Mouse (Mus musculus): Measurements from ENCODE around the gene Sbk1. TPM values are rescaled to one million over a fixed set of nuclear protein-coding genes. Genes with fewer than 3 reads are reported as not detected.
A peak's percentile ranks its signal among the peaks of the same experiment; 100 is the strongest.

Sbk1 gene
- polyA plus RNA-seq, 1 experiment from 2014 or later = 16.8 TPM

- Histone ChIP-seq H3K4me3 (ENCODE audit: control insufficient read depth in 1 of 2, insufficient read depth in 1 of 2, low read depth in 1 of 2, low read length in 2 of 2) (no peak overlapping the region), H3K9ac (ENCODE audit: low read length) (no peak overlapping the region), H3K27ac (replicated peaks in 1 of 2; ENCODE audit: control insufficient read depth in 1 of 2, insufficient read depth in 1 of 2, low read depth in 2 of 2, low read length in 2 of 2) (no peak overlapping the region), H3K9me3 (ENCODE audit: control insufficient read depth, low read length) (no peaks in the 10 kb centered on the region), H3K36me3 (ENCODE audit: control insufficient read depth, insufficient read depth, low read length) (peaks cover 25% of the 10 kb centered on the region), H3K4me2 (ENCODE audit: low read length) (no peak overlapping the region), H3K27me3 (ENCODE audit: control insufficient read depth, insufficient read depth, low read length) (no peaks in the 10 kb centered on the region), H3K4me1 (ENCODE audit: control insufficient read depth in 2 of 2, insufficient read depth in 2 of 2, low read length in 2 of 2) (peaks cover 17 to 27% of the 10 kb centered on the region in 2 experiments)
- no peak for ATAC-seq (ENCODE audit: insufficient number of reproducible peaks, insufficient read depth, low FRiP score, low read depth)
- WGBS = 61% methylated on average over 2 of the region's 2 CpGs
These were observed 15.7 kb downstream of the Sbk1 start for GRCm38 (mm10) chr7:126288104-126288497.

- Histone ChIP-seq H3K36me3 (ENCODE audit: control insufficient read depth, insufficient read depth, low read length) (peaks cover 30% of the 10 kb centered on the region), H3K27me3 (ENCODE audit: control insufficient read depth, insufficient read depth, low read length) (no peaks in the 10 kb centered on the region), H3K4me3 (ENCODE audit: control insufficient read depth in 1 of 2, insufficient read depth in 1 of 2, low read depth in 1 of 2, low read length in 2 of 2) (no peak overlapping the region), H3K9me3 (ENCODE audit: control insufficient read depth, low read length) (no peaks in the 10 kb centered on the region), H3K27ac (replicated peaks in 1 of 2; ENCODE audit: control insufficient read depth in 1 of 2, insufficient read depth in 1 of 2, low read depth in 2 of 2, low read length in 2 of 2) (no peak overlapping the region), H3K4me1 (ENCODE audit: control insufficient read depth in 2 of 2, insufficient read depth in 2 of 2, low read length in 2 of 2) (peaks cover 17 to 27% of the 10 kb centered on the region in 2 experiments), H3K4me2 (ENCODE audit: low read length) (no peak overlapping the region), H3K9ac (ENCODE audit: low read length) (no peak overlapping the region)
- 80% methylated on average over 13 of the region's 13 CpGs for WGBS
- no peak for ATAC-seq (ENCODE audit: insufficient number of reproducible peaks, insufficient read depth, low FRiP score, low read depth)
These were observed 16.2 kb downstream of the Sbk1 start for GRCm38 (mm10) chr7:126288571-126289091.

- Histone ChIP-seq H3K27me3 (ENCODE audit: control insufficient read depth, insufficient read depth, low read length) (no peaks in the 10 kb centered on the region), H3K36me3 (ENCODE audit: control insufficient read depth, insufficient read depth, low read length) (peaks cover 36% of the 10 kb centered on the region), H3K4me1 (ENCODE audit: control insufficient read depth in 2 of 2, insufficient read depth in 2 of 2, low read length in 2 of 2) (peaks cover 16 to 21% of the 10 kb centered on the region in 2 experiments), H3K9me3 (ENCODE audit: control insufficient read depth, low read length) (no peaks in the 10 kb centered on the region), H3K27ac (replicated peaks in 1 of 2; ENCODE audit: control insufficient read depth in 1 of 2, insufficient read depth in 1 of 2, low read depth in 2 of 2, low read length in 2 of 2) (no peak overlapping the region), H3K4me3 (ENCODE audit: control insufficient read depth in 1 of 2, insufficient read depth in 1 of 2, low read depth in 1 of 2, low read length in 2 of 2) (no peak overlapping the region), H3K4me2 (ENCODE audit: low read length) (no peak overlapping the region), H3K9ac (ENCODE audit: low read length) (no peak overlapping the region)
- 76% methylated on average over 7 of the region's 7 CpGs for WGBS
- ATAC-seq (ENCODE audit: insufficient number of reproducible peaks, insufficient read depth, low FRiP score, low read depth) = no peak
These were observed 17.0 kb downstream of the Sbk1 start for GRCm38 (mm10) chr7:126289371-126289770.

GRCm38 (mm10) chr7:126289956-126290355 is 17.5 kb downstream of the Sbk1 start:
- Histone ChIP-seq H3K4me2 (ENCODE audit: low read length) (no peak overlapping the region), H3K36me3 (ENCODE audit: control insufficient read depth, insufficient read depth, low read length) (peaks cover 36% of the 10 kb centered on the region), H3K27me3 (ENCODE audit: control insufficient read depth, insufficient read depth, low read length) (no peaks in the 10 kb centered on the region), H3K9ac (ENCODE audit: low read length) (no peak overlapping the region), H3K9me3 (ENCODE audit: control insufficient read depth, low read length) (no peaks in the 10 kb centered on the region), H3K4me3 (ENCODE audit: control insufficient read depth in 1 of 2, insufficient read depth in 1 of 2, low read depth in 1 of 2, low read length in 2 of 2) (no peak overlapping the region), H3K4me1 (ENCODE audit: control insufficient read depth in 2 of 2, insufficient read depth in 2 of 2, low read length in 2 of 2) (peaks cover 12 to 15% of the 10 kb centered on the region in 2 experiments), H3K27ac (replicated peaks in 1 of 2; ENCODE audit: control insufficient read depth in 1 of 2, insufficient read depth in 1 of 2, low read depth in 2 of 2, low read length in 2 of 2) (no peak overlapping the region)
- ATAC-seq (ENCODE audit: insufficient number of reproducible peaks, insufficient read depth, low FRiP score, low read depth) = no peak
- WGBS = 88% methylated on average over 7 of the region's 7 CpGs

GRCm38 (mm10) chr7:126291681-126292545 is 19.5 kb downstream of the Sbk1 start:
- H3K9me3 ChIP-seq (ENCODE audit: control insufficient read depth, low read length) = no peaks in the 10 kb centered on the region
- H3K4me3 ChIP-seq (ENCODE audit: control insufficient read depth in 1 of 2, insufficient read depth in 1 of 2, low read depth in 1 of 2, low read length in 2 of 2) = no peak overlapping the region
- no peaks in the 10 kb centered on the region for H3K27me3 ChIP-seq (ENCODE audit: control insufficient read depth, insufficient read depth, low read length)
- no peak for ATAC-seq (ENCODE audit: insufficient number of reproducible peaks, insufficient read depth, low FRiP score, low read depth)
- whole genome bisulfite sequencing = 66% methylated on average over 72 of the region's 72 CpGs
- peaks cover 7 to 9% of the 10 kb centered on the region in 2 experiments; a peak in 3 of 4 replicates for H3K4me1 ChIP-seq (ENCODE audit: control insufficient read depth in 2 of 2, insufficient read depth in 2 of 2, low read length in 2 of 2)
- no peak overlapping the region for H3K27ac ChIP-seq (replicated peaks in 1 of 2; ENCODE audit: control insufficient read depth in 1 of 2, insufficient read depth in 1 of 2, low read depth in 2 of 2, low read length in 2 of 2)
- H3K4me2 ChIP-seq (ENCODE audit: low read length) = peak overlapping the region; percentile 50
- no peak overlapping the region for H3K9ac ChIP-seq (ENCODE audit: low read length)
- H3K36me3 ChIP-seq (ENCODE audit: control insufficient read depth, insufficient read depth, low read length) = peaks cover 36% of the 10 kb centered on the region

- H3K9ac ChIP-seq (ENCODE audit: low read length) = no peak overlapping the region
- 78% methylated on average over 4 of the region's 4 CpGs for WGBS
- no peaks in the 10 kb centered on the region for H3K27me3 ChIP-seq (ENCODE audit: control insufficient read depth, insufficient read depth, low read length)
- peaks cover 4% of the 10 kb centered on the region in 2 experiments; a peak in 2 of 4 replicates for H3K4me1 ChIP-seq (ENCODE audit: control insufficient read depth in 2 of 2, insufficient read depth in 2 of 2, low read length in 2 of 2)
- no peak overlapping the region for H3K27ac ChIP-seq (replicated peaks in 1 of 2; ENCODE audit: control insufficient read depth in 1 of 2, insufficient read depth in 1 of 2, low read depth in 2 of 2, low read length in 2 of 2)
- H3K4me2 ChIP-seq (ENCODE audit: low read length) = no peak overlapping the region
- no peak for ATAC-seq (ENCODE audit: insufficient number of reproducible peaks, insufficient read depth, low FRiP score, low read depth)
- H3K4me3 ChIP-seq (ENCODE audit: control insufficient read depth in 1 of 2, insufficient read depth in 1 of 2, low read depth in 1 of 2, low read length in 2 of 2) = no peak overlapping the region
- no peaks in the 10 kb centered on the region for H3K9me3 ChIP-seq (ENCODE audit: control insufficient read depth, low read length)
- H3K36me3 ChIP-seq (ENCODE audit: control insufficient read depth, insufficient read depth, low read length) = peaks cover 36% of the 10 kb centered on the region
These were observed 20.7 kb downstream of the Sbk1 start for GRCm38 (mm10) chr7:126293091-126293490.

- no peaks in the 10 kb centered on the region for H3K4me1 ChIP-seq (ENCODE audit: control insufficient read depth in 2 of 2, insufficient read depth in 2 of 2, low read length in 2 of 2)
- no peak overlapping the region for H3K9ac ChIP-seq (ENCODE audit: low read length)
- no peak overlapping the region for H3K4me2 ChIP-seq (ENCODE audit: low read length)
- H3K36me3 ChIP-seq (ENCODE audit: control insufficient read depth, insufficient read depth, low read length) = peaks cover 13% of the 10 kb centered on the region
- no peak overlapping the region for H3K4me3 ChIP-seq (ENCODE audit: control insufficient read depth in 1 of 2, insufficient read depth in 1 of 2, low read depth in 1 of 2, low read length in 2 of 2)
- H3K27me3 ChIP-seq (ENCODE audit: control insufficient read depth, insufficient read depth, low read length) = no peaks in the 10 kb centered on the region
- ATAC-seq (ENCODE audit: insufficient number of reproducible peaks, insufficient read depth, low FRiP score, low read depth) = no peak
- H3K27ac ChIP-seq (replicated peaks in 1 of 2; ENCODE audit: control insufficient read depth in 1 of 2, insufficient read depth in 1 of 2, low read depth in 2 of 2, low read length in 2 of 2) = no peak overlapping the region
- 63% methylated on average over 8 of the region's 8 CpGs for WGBS
- no peaks in the 10 kb centered on the region for H3K9me3 ChIP-seq (ENCODE audit: control insufficient read depth, low read length)
These were observed 25.4 kb downstream of the Sbk1 start for GRCm38 (mm10) chr7:126297579-126298460.
